23 mouse cellular contexts compared by ENCODE assay signal in the genomic region with DNA sequence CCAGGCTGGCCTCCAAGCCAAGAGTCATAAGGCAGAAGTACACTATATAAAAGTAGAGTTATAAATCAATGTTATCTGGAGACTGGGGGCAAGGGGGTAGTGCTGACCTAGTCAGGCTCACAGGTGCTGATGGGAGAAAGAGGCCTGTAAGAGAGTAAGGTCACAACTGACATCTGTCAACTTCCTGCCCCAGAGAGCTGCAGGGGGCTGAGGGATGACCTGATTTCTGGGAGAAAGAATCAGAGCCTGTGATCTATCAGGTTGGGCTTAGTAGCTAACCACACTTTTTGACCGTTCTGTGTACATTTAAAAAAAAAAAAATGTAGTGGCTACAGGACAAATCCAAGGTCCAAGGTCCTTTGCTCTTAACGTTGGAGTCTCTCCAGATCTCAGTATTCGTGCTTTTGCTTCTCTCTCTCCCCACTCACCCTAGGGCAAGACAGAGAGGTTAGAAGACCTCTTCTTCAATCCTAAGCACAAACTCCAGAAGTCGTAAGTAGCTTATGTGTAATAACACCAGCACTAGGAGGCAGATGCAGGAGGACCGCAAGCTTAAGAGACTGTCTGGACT. TPM values are rescaled to one million over a fixed set of nuclear protein-coding genes. Genes with fewer than 3 reads are reported as not detected.
DNase-seq lines count a peak whose midpoint lies in the region; ATAC-seq and TF ChIP-seq lines count a peak whose summit lies in the region.
"Had no signal": no experiment of that assay in that cellular context is flagged by ENCODE, and none has a peak within 500 bp of the region (broad histone marks: within the 10 kb centered on the region; RNA-seq: fewer than 3 reads in every experiment).

No protein-coding gene starts in this region.

- dilution Hi-C loops in CH12.LX (cut with MboI; ENCODE audit: extremely low pct_ligation_motif_present, extremely low pct_unique_long_range_greater_than_20kb, low sequenced_read_pairs): no loop called here

- WGBS in intestine, embryonic 15.5 days: 45% methylated on average over 5 of the region's 5 CpGs
- WGBS in liver, embryonic 14.5 days (ENCODE audit: insufficient replicate concordance): 61% methylated on average over 5 of the region's 5 CpGs

- no peak overlapping the region for H3K27ac ChIP-seq in CH12.LX (ENCODE audit: insufficient read depth, low read depth)
- peak overlapping the region; percentile 0; the same call in 1 of the 2 replicates for H3K27ac ChIP-seq in intestine, embryonic 15.5 days
- H3K27ac ChIP-seq in liver, embryonic 14.5 days: no peak overlapping the region
- H3K27ac ChIP-seq: hindbrain, embryonic 15.5 days; midbrain, embryonic 10.5 days had no signal

- H3K79me2 ChIP-seq in CH12.LX (replicated peaks; ENCODE audit: control insufficient read depth, extremely low read depth, insufficient read depth, poor library complexity, severe bottlenecking): peaks cover 35% of the 10 kb centered on the region

- H3K4me3 ChIP-seq in CH12.LX (replicated peaks in 1 of 3; ENCODE audit: low read depth in 2 of 3, low read length in 2 of 3, poor library complexity in 1 of 3): no peak overlapping the region
- no peak overlapping the region for H3K4me3 ChIP-seq in intestine, embryonic 15.5 days (replicated peaks)
- H3K4me3 ChIP-seq in liver, embryonic 14.5 days (ENCODE audit: insufficient read depth in 1 of 2, low read depth in 2 of 2, low read length in 2 of 2): no peak overlapping the region
- H3K4me3 ChIP-seq: hindbrain, embryonic 15.5 days; midbrain, embryonic 10.5 days had no signal

- in situ Hi-C loops in CH12.LX (cut with MboI; ENCODE audit: low pct_ligation_motif_present, low pct_unique_long_range_greater_than_20kb, low sequenced_read_pairs): no loop called here

- peak overlapping the region; percentile 40 for H3K4me2 ChIP-seq in CH12.LX (ENCODE audit: insufficient read depth, low read depth, poor library complexity, severe bottlenecking)
- H3K4me2 ChIP-seq in intestine, embryonic 15.5 days (replicated peaks): peak overlapping the region; percentile 59
- H3K4me2 ChIP-seq in liver, embryonic 14.5 days (ENCODE audit: low read depth): peak overlapping the region; percentile 72
- H3K4me2 ChIP-seq: heart, embryonic 11.5 days had no signal

- no peaks in the 10 kb centered on the region for H3K27me3 ChIP-seq in CH12.LX (replicated peaks)
- H3K27me3 ChIP-seq in intestine, embryonic 15.5 days (replicated peaks): no peaks in the 10 kb centered on the region
- no peaks in the 10 kb centered on the region for H3K27me3 ChIP-seq in liver, embryonic 14.5 days (ENCODE audit: control insufficient read depth, insufficient read depth, low read length)
- H3K27me3 ChIP-seq: hindbrain, embryonic 15.5 days had no signal

- no peaks in the 10 kb centered on the region for H3K9me3 ChIP-seq in CH12.LX (replicated peaks; ENCODE audit: low read length)
- H3K9me3 ChIP-seq in intestine, embryonic 15.5 days: no peaks in the 10 kb centered on the region
- no peaks in the 10 kb centered on the region for H3K9me3 ChIP-seq in liver, embryonic 14.5 days (ENCODE audit: control insufficient read depth, low read length)
- H3K9me3 ChIP-seq: hindbrain, embryonic 15.5 days; midbrain, embryonic 10.5 days had no signal

- peak; percentile 50 for ATAC-seq in intestine, embryonic 15.5 days
- no peak for ATAC-seq in liver, embryonic 14.5 days (ENCODE audit: insufficient read depth)
- ATAC-seq: forebrain, embryonic 14.5 days had no signal

- TF ChIP-seq CTCF in CH12.LX (conservative IDR thresholded peaks at IDR 0.05 in 1 of 2, IDR thresholded peaks at IDR 0.05 in 1 of 2; ENCODE audit: low read depth in 2 of 2, low read length in 2 of 2): no peak
- no peak for TF ChIP-seq CTCF in liver, embryonic 14.5 days (IDR thresholded peaks at IDR 0.05; ENCODE audit: low read depth)

- peaks cover 0 to 14% of the 10 kb centered on the region in 2 experiments; a peak in 2 of 4 replicates for H3K4me1 ChIP-seq in CH12.LX (ENCODE audit: control insufficient read depth in 1 of 2, insufficient read depth in 2 of 2)
- H3K4me1 ChIP-seq in intestine, embryonic 15.5 days (replicated peaks): no peaks in the 10 kb centered on the region
- H3K4me1 ChIP-seq in liver, embryonic 14.5 days (replicated peaks; ENCODE audit: control insufficient read depth in 2 of 2, insufficient read depth in 2 of 2, low read length in 1 of 2): peaks cover 0 to 11% of the 10 kb centered on the region in 2 experiments; a peak in 3 of 4 replicates

- no peak for TF ChIP-seq EP300 in CH12.LX (IDR thresholded peaks at IDR 0.05; ENCODE audit: low read length)
- TF ChIP-seq EP300 in liver, embryonic 14.5 days (IDR thresholded peaks at IDR 0.05; ENCODE audit: low read depth): no peak

- TF ChIP-seq POLR2A in CH12.LX (IDR thresholded peaks at IDR 0.05; ENCODE audit: low read depth, low read length): no peak

- peaks cover 22 to 43% of the 10 kb centered on the region in 2 experiments for H3K36me3 ChIP-seq in CH12.LX (replicated peaks in 1 of 2; ENCODE audit: control insufficient read depth in 1 of 2, insufficient read depth in 1 of 2, low read length in 1 of 2)
- peaks cover 17% of the 10 kb centered on the region for H3K36me3 ChIP-seq in intestine, embryonic 15.5 days
- no peaks in the 10 kb centered on the region; the same call in 1 of the 2 replicates for H3K36me3 ChIP-seq in liver, embryonic 14.5 days (replicated peaks; ENCODE audit: control insufficient read depth, insufficient read depth, low read depth)

- DNase-seq in kidney, adult 9 months: peak; percentile 67
- DNase-seq in kidney, postnatal 10 days: no peak
- no peak for DNase-seq in CH12.LX (ENCODE audit: extremely low read depth)
- no peak for DNase-seq in liver, embryonic 14.5 days (ENCODE audit: low read depth in 3 of 3, low spot score in 3 of 3)
- DNase-seq in frontal cortex, postnatal 25 days (ENCODE audit: low spot score in 2 of 2): no peak
- no peak for DNase-seq in ovary, postnatal 10 days (ENCODE audit: low spot score)
- DNase-seq: cerebellum, postnatal 14 days; embryo, embryonic 11 days; layer of hippocampus, postnatal 36 days; lung, adult 2 months; lung, postnatal 4 days; thymus, adult 2 months had no signal

- TF ChIP-seq RAD21 in CH12.LX (IDR thresholded peaks at IDR 0.05; ENCODE audit: low read depth, low read length): no peak

- H3K9ac ChIP-seq in CH12.LX (ENCODE audit: insufficient read depth, low read depth): peak overlapping the region; percentile 16; the same call in 1 of the 2 replicates
- no peak overlapping the region for H3K9ac ChIP-seq in intestine, embryonic 15.5 days
- H3K9ac ChIP-seq in liver, embryonic 14.5 days (replicated peaks): no peak overlapping the region
- H3K9ac ChIP-seq: hindbrain, embryonic 15.5 days had no signal

TF ChIP-seq in CH12.LX, 34 proteins besides CTCF, POLR2A, EP300 and RAD21:
- TF ChIP-seq MAFK (IDR thresholded peaks at IDR 0.05; ENCODE audit: insufficient replicate concordance, low read length) (no peak), USF1 (IDR thresholded peaks at IDR 0.05; ENCODE audit: low read depth, low read length) (no peak), ZKSCAN1 (IDR thresholded peaks at IDR 0.05; ENCODE audit: borderline replicate concordance, low read depth, low read length) (no peak), SIN3A (IDR thresholded peaks at IDR 0.05; ENCODE audit: low read length) (no peak), CHD1 (IDR thresholded peaks at IDR 0.05; ENCODE audit: low read depth, low read length) (no peak), PAX5 (IDR thresholded peaks at IDR 0.05; ENCODE audit: low read length) (no peak), ETS1 (conservative IDR thresholded peaks at IDR 0.05; ENCODE audit: low read depth, low read length) (no peak)

RNA-seq across cellular contexts. Expression of a gene that starts 1.9 kb away (rescaled TPM):
- total RNA-seq in CH12.LX (2012; rRNA removed) (4.2 and 5.7 TPM in 2 replicates), CH12.LX (2014; rRNA removed) (0.52 and 0.99 TPM in 2 replicates)
- 1.2 and 1.9 TPM in 2 replicates for polyA plus RNA-seq in CH12.LX (2012; ENCODE audit: insufficient read length, low read depth)
- polyA plus RNA-seq in intestine, embryonic 15.5 days (2015; fragmentation: Nextera tagmentation; extraction: Ambion mirVana): 2.2 and 2.4 TPM in 2 replicates
- polyA plus RNA-seq in liver, embryonic 14.5 days (2012; rRNA removed): 0.26 and 0.54 TPM in 2 replicates
- polyA plus RNA-seq in liver, embryonic 14.5 days (2014; fragmentation: Nextera tagmentation; extraction: Ambion mirVana): 0.38 and 0.47 TPM in 2 replicates

RNA-seq across cellular contexts. Expression of a gene that starts 2.3 kb away (rescaled TPM):
- 30.9 and 37.2 TPM in 2 replicates for total RNA-seq in CH12.LX (2012; rRNA removed)
- 41.7 and 49.4 TPM in 2 replicates for total RNA-seq in CH12.LX (2014; rRNA removed)
- 30.4 and 36.5 TPM in 2 replicates for polyA plus RNA-seq in CH12.LX (2012; ENCODE audit: insufficient read length, low read depth)
- polyA plus RNA-seq in intestine, embryonic 15.5 days (2015; fragmentation: Nextera tagmentation; extraction: Ambion mirVana): 61.1 and 62.9 TPM in 2 replicates
- 9.5 and 13.6 TPM in 2 replicates for polyA plus RNA-seq in liver, embryonic 14.5 days (2012; rRNA removed)
- 19.1 and 20.4 TPM in 2 replicates for polyA plus RNA-seq in liver, embryonic 14.5 days (2014; fragmentation: Nextera tagmentation; extraction: Ambion mirVana)

RNA-seq across cellular contexts. Expression of a gene that starts 15.4 kb away (rescaled TPM):
- total RNA-seq in CH12.LX (2012; rRNA removed) (35.3 and 37.6 TPM in 2 replicates), CH12.LX (2014; rRNA removed) (33.8 and 35.9 TPM in 2 replicates)
- polyA plus RNA-seq in CH12.LX (2012; ENCODE audit: insufficient read length, low read depth): 42.7 and 47.0 TPM in 2 replicates
- 8.8 TPM in 2 replicates for polyA plus RNA-seq in intestine, embryonic 15.5 days (2015; fragmentation: Nextera tagmentation; extraction: Ambion mirVana)
- 3.7 and 4.8 TPM in 2 replicates for polyA plus RNA-seq in liver, embryonic 14.5 days (2012; rRNA removed)
- polyA plus RNA-seq in liver, embryonic 14.5 days (2014; fragmentation: Nextera tagmentation; extraction: Ambion mirVana): 6.6 and 8.2 TPM in 2 replicates

RNA-seq across cellular contexts. Expression of a gene that starts 29.7 kb away (rescaled TPM):
- total RNA-seq in CH12.LX (2012; rRNA removed) (not detected in 2 replicates), CH12.LX (2014; rRNA removed) (not detected in 2 replicates)
- not detected in 2 replicates for polyA plus RNA-seq in CH12.LX (2012; ENCODE audit: insufficient read length, low read depth)
- 0.11 and 0.16 TPM in 2 replicates for polyA plus RNA-seq in intestine, embryonic 15.5 days (2015; fragmentation: Nextera tagmentation; extraction: Ambion mirVana)
- polyA plus RNA-seq in liver, embryonic 14.5 days (2012; rRNA removed): 0.03 and 0.05 TPM in 2 replicates
- polyA plus RNA-seq in liver, embryonic 14.5 days (2014; fragmentation: Nextera tagmentation; extraction: Ambion mirVana): not detected in 2 replicates
- total RNA-seq: ES-E14; gastrocnemius, postnatal 4 days; heart, postnatal 25 days had no signal
- polyA plus RNA-seq: C2C12; forebrain, embryonic 14.5 days; heart, embryonic 11.5 days; midbrain, embryonic 10.5 days had no signal

RNA-seq across cellular contexts. Expression of a gene that starts 44.4 kb away (rescaled TPM):
- total RNA-seq in CH12.LX (2012; rRNA removed): 10.6 and 18.5 TPM in 2 replicates
- 30.6 and 34.8 TPM in 2 replicates for total RNA-seq in CH12.LX (2014; rRNA removed)
- 15.4 and 17.7 TPM in 2 replicates for polyA plus RNA-seq in CH12.LX (2012; ENCODE audit: insufficient read length, low read depth)
- not detected in 2 replicates for polyA plus RNA-seq in intestine, embryonic 15.5 days (2015; fragmentation: Nextera tagmentation; extraction: Ambion mirVana)
- 0.35 and 0.51 TPM in 2 replicates for polyA plus RNA-seq in liver, embryonic 14.5 days (2012; rRNA removed)
- polyA plus RNA-seq in liver, embryonic 14.5 days (2014; fragmentation: Nextera tagmentation; extraction: Ambion mirVana): 0.37 and 0.56 TPM in 2 replicates
- total RNA-seq: ES-E14; layer of hippocampus, postnatal 36 days; left cerebral cortex, postnatal 25 days had no signal
- polyA plus RNA-seq: C2C12; forebrain, embryonic 14.5 days; hindbrain, embryonic 15.5 days; midbrain, embryonic 10.5 days; neural tube, embryonic 14.5 days had no signal
